Comparison of ENCODE assay signal across 8 mouse cellular contexts in the genomic region with DNA sequence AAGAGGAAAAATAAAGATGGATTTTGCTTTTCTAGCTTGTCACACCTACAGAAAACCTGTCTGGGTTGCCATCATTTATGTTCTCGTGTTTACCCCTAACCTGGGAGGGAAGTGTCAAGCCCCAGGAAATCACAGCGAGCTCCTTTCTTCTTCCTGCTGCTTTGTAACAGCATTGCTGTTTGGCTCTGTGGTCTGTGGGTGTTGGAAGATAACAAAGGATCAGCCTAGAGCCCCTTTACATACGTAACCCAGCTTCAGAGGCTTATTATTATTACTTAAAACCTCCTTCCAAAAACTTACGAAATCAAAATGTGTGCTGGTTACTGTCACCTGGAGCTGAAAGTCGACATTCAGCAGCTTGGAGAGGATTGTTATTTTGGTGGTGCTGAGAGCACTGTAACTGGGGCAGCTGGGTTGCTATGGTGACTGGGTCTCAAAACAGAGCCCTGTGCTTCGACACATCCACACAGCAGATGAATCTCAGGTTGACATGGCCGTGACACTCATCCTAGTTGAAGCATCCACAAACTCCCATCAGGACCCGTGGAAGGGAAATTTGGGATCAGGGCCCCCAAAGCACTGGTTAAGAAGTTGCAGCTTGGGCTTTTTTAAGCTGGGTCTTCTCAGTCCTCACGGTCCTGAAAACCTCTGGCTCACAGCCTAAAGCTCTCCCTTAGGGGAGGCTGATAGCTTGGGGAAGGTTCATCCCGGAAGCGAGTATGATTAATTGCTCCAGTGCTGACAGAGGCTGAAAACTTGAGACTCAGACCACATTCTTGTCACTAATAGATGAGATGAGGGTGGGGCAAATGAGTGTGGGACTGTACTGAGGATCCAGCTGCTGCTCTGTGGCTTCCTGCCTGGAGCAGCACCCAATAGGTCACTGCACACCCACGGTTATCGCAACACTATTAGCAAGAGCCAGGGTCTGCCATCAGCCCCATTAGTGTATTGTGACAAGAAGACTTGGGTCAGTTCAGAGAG. TPM values are rescaled to one million over a fixed set of nuclear protein-coding genes. Genes with fewer than 3 reads are reported as not detected.
DNase-seq lines count a peak whose midpoint lies in the region; ATAC-seq lines count a peak whose summit lies in the region.

No protein-coding gene starts in this region.

- peak; percentile 63 for ATAC-seq in forebrain, embryonic 13.5 days
- ATAC-seq in lung, embryonic 16.5 days (ENCODE audit: low read depth): peak; percentile 88

- H3K4me2 ChIP-seq in forebrain, embryonic 13.5 days: 0 out of 2 replicates have a peak overlapping the region, but pooled peaks have one; percentile 6
- peak overlapping the region; percentile 65 for H3K4me2 ChIP-seq in lung, embryonic 16.5 days (ENCODE audit: low read depth, low read length)

- H3K4me3 ChIP-seq in forebrain, embryonic 13.5 days: no peak overlapping the region
- H3K4me3 ChIP-seq in lung, embryonic 16.5 days (ENCODE audit: low read length): no peak overlapping the region

- H3K9ac ChIP-seq in forebrain, embryonic 13.5 days: no peak overlapping the region
- no peak overlapping the region for H3K9ac ChIP-seq in lung, embryonic 16.5 days (ENCODE audit: low read length)

- H3K36me3 ChIP-seq in forebrain, embryonic 13.5 days (ENCODE audit: poor library complexity, severe bottlenecking): no peaks in the 10 kb centered on the region
- no peaks in the 10 kb centered on the region for H3K36me3 ChIP-seq in lung, embryonic 16.5 days (ENCODE audit: control insufficient read depth, insufficient read depth, low read length)

- H3K27ac ChIP-seq in forebrain, embryonic 13.5 days: no peak overlapping the region
- H3K27ac ChIP-seq in lung, embryonic 16.5 days (ENCODE audit: low read length): no peak overlapping the region

- H3K9me3 ChIP-seq in forebrain, embryonic 13.5 days (replicated peaks): no peaks in the 10 kb centered on the region
- H3K9me3 ChIP-seq in lung, embryonic 16.5 days (ENCODE audit: control insufficient read depth, low read length): no peaks in the 10 kb centered on the region

- H3K27me3 ChIP-seq in forebrain, embryonic 13.5 days: no peaks in the 10 kb centered on the region
- H3K27me3 ChIP-seq in lung, embryonic 16.5 days (ENCODE audit: control insufficient read depth, insufficient read depth, low read depth, low read length): no peaks in the 10 kb centered on the region

- intact Hi-C loops in heart, postnatal 25 days (cut with DNase I): loop anchor here (1.0 kb wide), 1 partner anchor 251 kb away; no protein-coding TSS in a partner anchor

- DNase-seq in urinary bladder, postnatal 14 days (ENCODE audit: low spot score): peak; percentile 27
- no peak for DNase-seq in urinary bladder, adult 18-20 months (ENCODE audit: low spot score in 2 of 2)
- DNase-seq in heart, postnatal 25 days (ENCODE audit: low spot score): peak; percentile 34
- peak; percentile 45 to 66 for DNase-seq in kidney, postnatal 36 days
- peak; percentile 39 for DNase-seq in retina, adult 2 months (ENCODE audit: low read depth, low spot score)
- no peak for DNase-seq in testis, postnatal 10 days (ENCODE audit: low spot score)

- H3K4me1 ChIP-seq in forebrain, embryonic 13.5 days: peaks cover 10% of the 10 kb centered on the region
- peaks cover 7% of the 10 kb centered on the region; the same call in 1 of the 2 replicates for H3K4me1 ChIP-seq in lung, embryonic 16.5 days (replicated peaks; ENCODE audit: control insufficient read depth, insufficient read depth, low read length)

- 52% methylated on average over 13 of the region's 13 CpGs for WGBS in forebrain, embryonic 13.5 days
- 18% methylated on average over 13 of the region's 13 CpGs for WGBS in lung, embryonic 16.5 days

RNA-seq across cellular contexts. Expression of gene Ercc4, which starts 49.7 kb away (rescaled TPM):
- polyA plus RNA-seq in forebrain, embryonic 13.5 days (2015; fragmentation: Nextera tagmentation; extraction: Ambion mirVana): 12.1 and 13.9 TPM in 2 replicates
- 1 to 10 TPM; 6.7 to 8.6 TPM for total RNA-seq in heart, postnatal 25 days (2021)
- polyA plus RNA-seq in lung, embryonic 16.5 days (2015; fragmentation: Nextera tagmentation; extraction: Ambion mirVana): 13.6 and 14.8 TPM in 2 replicates

Comparison
In these comparisons a context has a peak if more than half of its experiments do, and no peak if none do; other contexts are left out.
1. DNase-seq: peak in urinary bladder, postnatal 14 days (single experiment), heart, postnatal 25 days (single experiment), kidney, postnatal 36 days (2 of 2) and retina, adult 2 months (single experiment); none in urinary bladder, adult 18-20 months (0 of 2) and testis, postnatal 10 days (single experiment).